Mouse (Mus musculus): Measurements from ENCODE around the gene Iqsec3.

Iqsec3 gene

DNA sequence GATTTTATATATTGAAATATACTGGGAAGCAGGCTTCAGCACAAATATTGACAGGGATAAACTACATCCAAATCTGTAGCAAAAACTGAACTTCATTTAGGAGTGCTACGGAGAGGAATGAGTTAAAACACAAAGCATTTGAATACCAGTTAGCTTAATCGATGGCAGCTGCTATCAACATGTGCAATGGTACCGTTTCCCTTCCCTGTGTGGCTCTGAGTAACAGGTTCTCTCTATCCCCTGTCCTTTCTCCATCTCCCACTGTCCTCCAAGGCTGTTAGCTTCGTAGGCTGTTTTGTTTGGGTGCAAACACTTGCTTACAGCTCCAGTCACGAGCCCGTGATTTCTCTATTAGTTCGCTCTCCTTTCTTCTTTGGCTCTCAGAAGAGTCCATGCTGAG, 19.7 kb downstream of the Iqsec3 start:
- no peak for DNase-seq

DNA sequence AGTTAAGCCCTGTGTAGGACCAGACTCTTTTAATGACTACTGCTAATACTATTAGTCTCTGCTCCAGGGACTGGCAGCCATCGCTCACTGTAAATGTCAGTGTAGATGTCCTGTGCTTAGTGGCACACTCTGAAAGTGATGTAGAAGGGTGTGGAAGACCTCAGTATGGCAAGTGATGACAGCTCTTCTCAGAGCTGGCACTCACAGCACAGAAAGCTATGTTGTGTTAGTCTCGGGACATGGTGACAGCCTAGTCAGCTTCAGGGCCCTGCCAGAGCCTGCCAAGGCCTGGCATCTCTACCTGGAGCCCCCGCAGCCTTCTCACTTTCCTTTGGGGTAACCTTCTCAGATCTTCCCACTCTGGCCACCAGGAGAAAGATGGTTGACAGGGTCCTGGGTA, 21.8 kb downstream of the Iqsec3 start:
- DNase-seq = no peak

DNA sequence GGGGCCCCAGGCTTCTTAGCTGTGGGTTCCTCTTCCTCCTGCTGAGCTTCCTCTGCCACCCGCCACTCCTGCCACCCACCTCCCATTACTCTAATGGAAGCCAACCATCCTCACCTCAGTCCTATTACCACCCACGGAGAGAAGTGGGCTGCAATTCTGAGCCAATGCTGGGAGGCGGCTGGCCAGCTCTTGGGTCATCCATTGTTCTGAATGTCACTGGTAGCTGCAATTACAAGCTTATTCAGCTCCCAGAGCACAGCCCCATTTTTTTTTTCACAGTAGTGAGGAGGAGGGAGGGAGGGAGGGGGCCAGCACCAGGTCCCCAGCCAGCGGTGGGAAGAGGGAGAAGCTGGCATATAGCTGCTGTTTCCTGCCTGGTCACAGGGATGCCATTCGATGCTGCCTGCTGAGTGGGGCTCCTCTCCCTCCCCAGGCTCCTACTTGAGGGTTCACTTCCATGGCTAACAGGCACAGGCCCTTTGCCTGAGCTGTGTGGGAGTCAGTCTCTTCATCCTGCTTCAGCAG, 32.7 kb downstream of the Iqsec3 start:
- DNase-seq = no peak

DNA sequence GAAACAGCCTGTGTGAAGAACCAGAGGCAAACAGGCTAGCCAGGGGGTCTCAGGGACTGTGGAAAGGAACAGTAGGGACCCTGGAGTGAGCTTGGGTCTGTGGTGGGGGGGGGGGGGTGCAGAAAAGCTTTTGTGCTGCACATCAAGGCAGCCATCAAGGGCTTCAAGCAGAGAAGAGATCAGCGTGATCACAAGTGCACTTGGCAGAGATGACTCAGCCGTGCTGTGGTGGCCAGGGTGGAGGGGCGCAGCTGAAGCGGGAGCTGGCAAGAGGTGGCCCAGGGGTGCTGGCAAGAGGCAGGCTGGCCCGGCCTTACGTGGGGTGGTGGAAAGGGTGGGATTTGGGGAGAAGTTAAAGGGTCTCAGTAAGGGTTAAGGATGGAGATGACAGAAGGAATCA, 48.6 kb downstream of the Iqsec3 start:
- no peak for DNase-seq

DNA sequence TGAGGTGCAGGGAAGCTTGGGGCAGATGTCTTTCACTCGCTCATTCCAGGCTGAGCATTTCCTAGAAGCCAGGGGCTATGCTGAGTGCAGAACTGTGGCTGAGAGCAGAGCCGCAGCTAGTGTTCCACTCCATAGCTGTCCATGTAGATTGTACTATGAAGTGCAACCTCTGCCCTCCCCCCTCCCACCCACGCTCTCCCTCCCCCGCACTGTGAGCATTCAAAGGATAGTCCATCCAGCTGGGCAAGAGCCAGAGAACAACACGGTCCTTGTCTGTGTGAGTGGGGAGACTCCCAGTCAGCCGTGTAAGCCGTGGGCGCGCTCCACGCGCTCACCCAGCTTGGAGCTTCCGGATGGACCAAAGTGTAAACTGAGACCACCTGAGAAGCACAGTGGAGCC, 49.1 kb downstream of the Iqsec3 start:
- DNase-seq = no peak

DNA sequence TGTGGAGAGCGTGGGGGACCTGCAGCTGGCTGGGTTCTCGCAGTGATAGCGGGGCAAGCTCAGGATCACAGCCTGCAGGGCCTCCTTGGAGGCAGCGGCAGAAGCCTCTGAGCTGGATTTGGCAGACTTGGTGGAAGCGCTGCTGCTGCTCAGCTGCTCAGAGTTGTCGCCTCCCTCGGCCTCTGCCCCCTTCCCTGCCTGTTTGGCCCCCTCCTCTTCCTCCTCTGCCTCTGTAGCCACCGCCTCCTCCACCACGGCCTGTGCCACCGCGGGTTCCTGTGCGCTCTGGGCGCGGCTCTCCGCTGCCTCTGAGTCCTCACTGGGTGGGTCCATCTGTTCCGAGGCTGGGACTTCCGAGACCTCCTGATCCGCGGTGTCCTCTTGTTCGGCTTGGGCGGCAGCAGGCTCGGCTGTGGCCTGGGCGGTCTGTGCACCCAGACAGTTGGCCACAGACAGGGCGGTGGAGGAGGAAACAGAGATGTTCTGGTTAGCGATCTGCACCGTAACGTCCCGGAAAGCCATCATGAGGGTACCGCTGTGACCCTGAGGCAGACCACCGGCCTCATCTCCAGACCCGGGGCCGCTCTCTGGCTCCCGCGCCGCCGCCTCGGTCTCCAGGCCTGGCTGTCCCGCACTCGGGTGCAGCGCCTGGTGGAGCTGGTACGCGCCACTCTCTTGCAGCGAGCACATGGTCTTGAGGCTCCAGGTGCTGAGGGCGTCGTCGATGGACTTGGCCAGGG, 60.8 kb downstream of the Iqsec3 start:
- DNase-seq = no peak

DNA sequence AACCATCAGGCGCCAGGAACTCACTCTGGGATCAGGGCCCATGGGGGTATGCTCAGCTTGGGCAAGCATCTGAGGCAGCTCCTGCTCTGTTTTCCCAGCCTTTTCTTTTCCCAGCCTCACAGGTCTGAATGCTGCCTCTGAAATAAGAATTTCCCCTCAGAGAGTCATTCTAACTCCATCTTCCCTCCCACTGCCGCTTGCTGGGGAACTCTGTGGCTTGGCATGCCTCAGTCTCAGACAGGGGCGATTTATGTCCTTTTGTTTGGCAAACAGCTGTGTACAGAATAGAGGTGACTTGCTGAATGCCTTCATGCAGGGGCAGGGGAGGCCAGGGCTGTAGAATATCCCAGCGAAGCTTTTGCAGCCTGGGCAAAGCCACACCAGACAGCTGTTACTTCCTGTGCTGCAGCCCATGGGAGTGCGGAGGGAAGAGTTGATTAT, 65.9 kb downstream of the Iqsec3 start:
- no peak for DNase-seq

DNA sequence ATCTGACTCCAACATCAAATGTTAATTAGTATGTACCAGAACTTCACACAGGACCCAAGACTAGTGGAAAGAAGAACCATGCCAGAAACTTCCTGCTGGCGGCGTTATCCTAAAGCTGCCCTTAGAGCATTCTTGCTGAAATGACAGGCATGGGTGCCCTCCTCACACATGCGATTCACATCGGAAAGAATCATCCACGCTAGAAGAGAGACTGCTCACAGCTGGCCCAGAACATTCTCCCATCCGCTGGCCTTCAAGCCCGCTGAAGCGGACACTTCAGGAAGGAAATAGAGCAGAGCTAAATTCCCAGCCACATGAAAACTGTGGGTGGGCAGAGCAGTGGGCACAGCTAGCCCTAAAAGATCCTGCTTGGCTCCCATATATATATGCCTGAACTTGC, 68.2 kb downstream of the Iqsec3 start:
- DNase-seq = no peak

DNA sequence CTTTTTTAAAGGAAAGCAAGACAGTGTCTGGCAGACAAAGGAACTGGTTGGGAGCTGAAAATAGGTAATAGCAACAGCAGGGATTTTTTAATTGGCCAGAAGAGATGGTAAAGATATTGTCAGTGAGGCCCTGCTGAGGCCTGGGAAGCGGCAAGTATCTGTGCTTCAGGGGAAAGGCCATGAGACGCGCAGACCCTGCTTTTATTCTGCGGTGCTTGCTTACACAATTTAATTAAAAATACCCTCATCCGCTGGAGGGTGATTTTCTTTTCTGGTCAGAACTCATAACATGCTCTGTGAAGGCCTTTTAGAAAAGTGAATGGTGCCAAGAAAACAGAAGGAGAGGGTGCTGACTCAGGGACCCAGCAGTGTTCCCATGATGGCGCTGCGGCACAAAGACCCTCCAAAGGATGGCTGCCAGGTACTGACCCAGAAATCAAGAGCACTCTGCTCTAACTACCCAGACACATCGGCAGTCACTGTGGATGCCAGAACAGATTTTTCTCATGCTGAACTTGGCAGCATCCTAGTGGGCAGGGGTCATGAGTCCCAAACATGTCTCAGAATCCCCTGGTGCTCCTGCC, 70.7 kb downstream of the Iqsec3 start:
- no peak for DNase-seq

DNA sequence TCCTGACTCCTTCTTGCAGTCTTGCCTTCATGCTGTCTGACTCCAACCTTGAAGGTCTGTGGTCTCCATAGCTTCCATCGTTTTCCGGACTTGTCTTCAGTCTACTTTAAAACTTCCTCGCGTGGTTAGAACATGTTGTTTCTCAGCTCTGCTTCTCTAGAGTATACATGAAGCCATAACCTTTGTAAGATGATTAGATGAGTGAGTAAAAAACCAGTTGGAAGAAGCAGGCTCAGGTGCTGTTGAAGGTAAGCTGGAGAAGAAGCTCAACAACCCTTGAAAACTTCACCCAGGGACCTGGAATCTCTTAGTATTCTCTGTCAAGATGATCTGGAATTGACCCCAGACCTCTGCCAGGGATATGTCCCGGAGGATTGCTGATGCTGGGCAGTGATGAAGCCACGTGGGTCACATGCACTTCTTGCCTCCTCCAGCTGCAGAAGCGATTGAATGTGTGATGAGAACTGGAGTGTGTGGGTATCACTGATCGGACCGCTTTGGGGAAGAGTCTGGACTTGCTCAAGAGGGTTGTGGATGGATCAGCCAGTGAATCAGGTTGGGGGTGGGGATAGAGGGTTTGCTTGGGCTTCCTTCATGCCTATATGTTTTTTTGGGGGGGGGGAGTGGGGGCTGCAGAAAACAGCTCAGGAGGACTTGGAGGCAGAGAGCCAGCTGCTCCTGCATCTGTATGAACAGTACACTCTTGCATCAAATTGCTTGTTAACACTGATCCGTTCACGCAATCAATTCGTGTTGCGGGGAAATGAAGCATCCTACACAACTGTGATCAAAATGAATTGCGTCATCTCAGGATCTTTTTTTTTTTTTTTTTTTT, 71.4 kb downstream of the Iqsec3 start:
- DNase-seq = no peak

DNA sequence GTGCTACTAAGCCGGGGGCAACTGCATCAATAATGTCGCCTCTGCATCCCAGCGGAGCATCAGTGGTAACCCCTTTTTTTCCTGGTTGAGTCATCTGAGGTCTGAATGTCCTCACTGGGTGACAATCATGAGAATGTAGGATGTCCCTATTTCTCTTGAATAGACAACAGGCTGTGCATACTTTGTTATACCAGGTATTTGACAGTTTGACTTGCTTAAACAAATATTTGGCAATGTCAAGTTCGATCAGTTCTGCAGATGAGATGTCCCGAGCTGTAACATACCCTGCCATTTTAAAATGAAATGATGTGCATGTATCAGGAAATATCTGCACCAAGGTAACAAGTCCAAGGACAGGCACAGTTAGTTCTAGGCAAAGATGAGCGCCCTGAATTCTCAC, 72.3 kb downstream of the Iqsec3 start:
- no peak for DNase-seq

DNA sequence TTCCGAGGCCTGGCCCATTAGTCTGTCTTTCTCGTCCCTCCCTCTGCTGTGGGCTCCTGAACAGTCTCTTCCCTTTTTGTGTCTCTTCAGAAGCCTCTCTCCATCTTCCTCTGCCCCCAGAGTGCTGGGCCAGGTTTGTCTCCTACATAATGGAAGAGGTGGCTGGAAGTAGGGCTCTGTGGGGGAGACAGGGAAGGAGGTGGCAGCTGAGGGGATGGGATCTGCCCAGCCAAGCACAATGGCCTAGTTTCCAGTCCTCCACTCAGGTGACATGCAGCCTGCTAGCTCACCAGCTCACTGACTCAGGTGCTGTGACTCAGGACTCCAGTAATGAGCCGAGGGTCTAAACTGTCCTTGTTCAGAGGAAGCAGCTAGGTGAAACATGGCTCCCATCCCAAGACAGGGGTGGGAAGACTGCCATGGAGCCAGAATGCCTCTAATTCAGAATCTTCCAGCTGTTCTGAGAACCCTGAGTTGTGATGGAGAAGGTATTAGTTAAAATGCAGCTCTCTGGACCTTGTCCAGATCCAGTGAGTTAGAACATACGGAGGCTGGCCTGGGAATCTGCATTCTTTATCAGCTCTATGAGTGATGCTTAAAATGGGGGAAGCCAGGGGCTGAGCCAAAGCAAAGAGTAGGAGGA, 80.7 kb downstream of the Iqsec3 start:
- no peak for DNase-seq

DNA sequence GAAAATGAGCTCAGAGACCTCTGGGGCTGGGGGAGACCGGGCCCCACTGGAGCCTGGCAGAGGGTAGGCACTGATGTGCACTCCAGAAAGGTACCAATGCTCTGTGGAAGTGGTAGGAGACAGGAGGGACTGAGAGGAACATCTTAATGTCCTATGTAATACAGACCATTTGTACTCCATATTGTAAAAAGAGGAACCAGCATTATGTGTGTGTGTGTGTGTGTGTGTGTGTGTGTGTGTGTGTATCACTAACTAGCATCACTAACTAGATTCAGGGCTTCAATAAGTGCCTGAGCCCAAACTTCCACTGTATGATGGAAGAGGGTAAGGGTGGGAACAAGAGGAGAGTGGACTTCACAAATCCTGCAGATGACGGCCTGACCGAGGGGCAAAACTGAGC, 88.1 kb downstream of the Iqsec3 start:
- no peak for DNase-seq

DNA sequence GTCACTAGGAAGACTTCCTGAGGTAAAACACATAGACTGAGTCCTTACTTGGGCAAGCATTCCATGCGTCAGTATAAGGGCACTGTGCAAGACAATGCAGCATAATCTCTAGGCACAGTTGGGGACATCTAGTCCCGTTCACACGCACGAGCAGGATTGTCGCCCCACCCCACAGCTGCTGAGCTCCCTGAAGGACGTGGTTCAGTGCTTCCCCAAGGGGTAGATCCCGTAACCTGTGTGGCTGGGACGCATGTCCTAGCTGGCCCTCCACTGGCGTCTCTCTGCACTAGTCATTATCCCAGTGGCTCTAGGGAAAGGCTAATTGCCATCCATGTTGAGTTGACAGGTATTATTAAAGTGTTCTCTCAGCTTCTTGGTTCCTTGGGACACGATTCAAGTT, 91.4 kb downstream of the Iqsec3 start:
- DNase-seq = no peak

DNA sequence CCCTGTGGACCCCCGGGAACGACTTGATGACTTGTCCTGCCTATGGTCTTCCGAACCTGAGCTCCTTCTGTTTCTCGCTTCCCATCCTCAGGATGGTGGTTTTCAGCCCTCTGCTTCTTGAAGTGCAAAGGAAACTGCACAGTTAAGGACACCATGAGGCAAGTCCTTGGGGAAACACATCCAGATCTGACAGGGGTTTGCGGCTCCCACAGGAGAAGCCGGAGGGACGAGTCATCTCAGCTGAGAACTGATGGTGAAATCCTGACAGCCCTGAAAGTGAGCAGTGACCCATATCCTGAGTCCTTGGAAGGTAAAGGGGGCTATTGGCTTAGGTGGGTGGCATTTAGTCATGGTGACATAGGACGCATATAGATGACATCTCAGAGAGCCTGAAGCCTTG, 92.9 kb downstream of the Iqsec3 start:
- no peak for DNase-seq

DNA sequence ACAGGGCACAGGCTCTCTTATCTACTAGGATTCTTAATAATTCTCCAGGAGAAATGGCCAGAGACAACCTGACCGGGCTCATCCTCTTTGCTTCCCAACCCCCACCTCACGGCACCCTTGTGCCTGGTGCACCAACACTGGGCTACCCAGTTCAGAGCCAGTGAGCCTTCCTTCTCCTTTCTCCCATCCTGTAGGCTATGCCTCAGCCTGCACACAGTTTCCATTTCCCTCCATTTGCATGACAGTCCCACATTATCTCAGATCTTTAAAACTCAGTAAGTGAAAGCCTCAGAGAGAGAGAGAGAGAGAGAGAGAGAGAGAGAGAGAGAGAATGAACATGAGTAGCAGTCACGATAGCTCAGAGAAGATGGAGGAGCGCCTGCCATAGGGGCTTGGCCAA, 95.2 kb downstream of the Iqsec3 start:
- no peak for DNase-seq

DNA sequence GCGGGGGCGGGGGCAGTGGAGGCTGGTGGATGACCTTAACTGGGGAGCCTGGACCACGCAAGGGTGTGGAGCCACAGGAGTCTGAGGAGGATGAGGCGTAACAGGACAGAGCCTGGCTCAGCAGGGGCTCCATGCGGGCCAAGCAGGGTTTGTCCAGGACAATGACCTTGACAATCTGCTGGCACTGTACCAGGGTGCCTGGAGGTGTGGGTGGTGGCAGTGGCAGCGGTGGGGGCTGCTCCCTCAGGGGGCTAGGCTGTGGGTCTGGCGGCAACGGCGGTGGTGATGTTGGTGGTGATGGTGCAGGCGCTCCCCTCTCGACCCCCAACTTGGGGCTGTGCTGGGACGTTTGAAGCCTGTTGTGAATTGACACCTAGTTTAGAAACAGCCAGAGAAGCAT, 97.3 kb downstream of the Iqsec3 start:
- no peak for DNase-seq

DNA sequence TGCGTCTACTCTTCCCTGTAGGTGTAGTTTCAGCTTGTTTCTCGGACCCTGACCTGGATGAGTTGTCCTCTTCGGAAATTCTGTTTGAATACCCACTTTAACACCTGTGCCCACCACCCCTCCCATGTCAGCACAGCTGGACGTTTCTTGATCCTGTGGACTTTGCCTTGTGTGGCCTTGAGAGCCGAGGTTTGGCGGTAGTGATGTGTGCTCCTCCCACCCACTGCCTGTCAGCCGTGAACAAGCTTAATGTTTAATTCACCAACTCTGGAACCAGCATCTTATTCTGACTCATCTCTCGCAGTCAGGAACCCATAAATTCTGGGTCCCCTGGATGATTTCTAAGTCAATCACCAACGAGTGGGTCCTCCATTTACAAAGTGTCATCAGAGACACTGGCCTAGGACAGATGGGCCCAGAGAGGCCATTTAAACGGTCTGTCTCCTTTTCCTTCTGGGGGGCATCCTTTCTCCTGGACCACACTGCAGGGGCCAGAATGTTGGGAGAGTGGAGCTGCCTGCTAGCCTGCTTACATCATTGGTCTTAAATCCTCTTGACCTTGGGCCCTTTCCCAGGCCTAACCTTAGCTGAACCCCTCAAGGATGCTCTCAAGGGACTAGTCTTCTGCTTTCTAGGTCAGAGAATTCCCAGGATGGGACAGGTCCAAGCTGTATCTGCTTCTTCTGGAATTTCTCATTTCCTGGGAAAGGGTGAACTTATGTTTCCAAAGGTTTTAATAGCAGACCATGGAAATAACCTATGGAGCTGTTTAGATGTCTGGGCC, 102.1 kb downstream of the Iqsec3 start:
- DNase-seq = no peak

DNA sequence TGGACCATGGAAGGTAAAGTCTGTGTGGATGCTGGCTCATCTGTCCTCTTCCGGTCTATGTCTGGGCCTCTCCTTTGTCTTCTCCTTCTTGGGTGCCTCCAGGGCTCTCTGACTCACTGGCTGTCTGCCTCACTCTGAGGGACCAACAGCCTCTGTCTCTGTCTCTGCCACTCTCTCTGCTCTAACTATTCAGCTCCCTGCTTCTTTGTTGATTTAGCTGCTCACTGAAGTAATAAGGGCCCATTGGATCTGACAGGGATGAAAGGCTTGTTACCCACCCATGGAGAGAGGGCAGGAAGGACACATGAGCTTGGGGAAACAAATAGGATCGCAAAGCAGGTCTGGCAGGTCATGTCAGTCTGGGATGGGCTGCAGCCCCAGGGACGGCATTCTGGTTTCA, 106.4 kb downstream of the Iqsec3 start:
- DNase-seq = no peak

DNA sequence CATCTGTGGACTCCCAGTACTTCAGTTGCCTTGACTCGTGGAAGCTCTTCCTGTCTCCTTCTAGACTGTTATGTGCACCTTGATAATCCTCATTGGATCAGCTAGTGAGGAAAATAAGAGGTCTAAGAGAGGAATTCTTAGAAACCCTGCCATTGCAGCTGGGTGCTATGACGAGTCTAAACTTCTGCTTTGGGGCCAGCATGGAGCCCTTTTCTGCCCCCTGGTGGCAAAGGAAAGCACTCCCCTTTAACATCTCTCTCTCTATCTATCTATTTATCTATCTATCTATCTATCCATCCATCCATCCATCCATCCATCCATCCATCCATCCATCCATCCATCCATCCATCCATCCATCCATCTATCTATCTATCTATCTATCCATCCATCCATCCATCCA, 106.9 kb downstream of the Iqsec3 start:
- peak; percentile 13 for DNase-seq

DNA sequence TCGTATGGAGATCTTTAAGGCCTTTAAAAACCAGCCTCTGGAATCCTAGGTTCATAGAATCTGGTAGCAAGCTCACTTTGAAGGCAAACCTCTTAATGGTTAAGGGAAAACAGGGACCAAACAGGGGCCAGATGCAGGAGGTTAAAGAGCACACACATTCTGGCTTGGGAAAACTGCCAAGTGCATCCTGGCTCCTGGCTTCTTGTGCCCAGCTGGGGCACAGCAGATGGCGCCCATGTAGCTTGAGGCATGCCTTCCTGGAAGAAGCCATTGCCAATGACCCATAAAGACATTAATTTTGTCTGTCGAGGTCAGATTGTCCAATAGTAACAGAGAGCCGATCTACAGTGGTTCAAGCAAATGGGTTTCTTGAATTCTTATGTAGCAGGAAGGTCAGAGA, 109.5 kb downstream of the Iqsec3 start:
- DNase-seq = no peak

DNA sequence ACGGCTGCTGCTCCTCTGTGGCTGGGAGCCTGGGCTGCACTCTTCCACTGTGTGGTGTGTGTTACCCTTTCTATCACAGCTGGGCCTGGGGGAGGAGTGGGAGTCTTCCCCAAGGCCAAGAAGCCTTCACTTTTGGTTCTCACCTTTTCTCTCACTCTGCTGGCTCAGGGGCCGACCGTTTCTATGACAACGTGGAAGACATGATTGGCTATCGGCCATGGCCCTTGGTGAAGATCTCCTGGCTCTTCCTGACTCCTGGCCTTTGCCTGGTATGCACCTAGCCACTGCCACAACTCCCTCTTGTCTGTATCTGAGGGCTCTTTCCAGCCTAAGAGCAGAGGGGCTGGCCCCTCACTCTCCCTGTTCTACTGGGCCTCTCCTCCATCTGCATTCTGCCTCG, 110.4 kb downstream of the Iqsec3 start:
- no peak for DNase-seq

DNA sequence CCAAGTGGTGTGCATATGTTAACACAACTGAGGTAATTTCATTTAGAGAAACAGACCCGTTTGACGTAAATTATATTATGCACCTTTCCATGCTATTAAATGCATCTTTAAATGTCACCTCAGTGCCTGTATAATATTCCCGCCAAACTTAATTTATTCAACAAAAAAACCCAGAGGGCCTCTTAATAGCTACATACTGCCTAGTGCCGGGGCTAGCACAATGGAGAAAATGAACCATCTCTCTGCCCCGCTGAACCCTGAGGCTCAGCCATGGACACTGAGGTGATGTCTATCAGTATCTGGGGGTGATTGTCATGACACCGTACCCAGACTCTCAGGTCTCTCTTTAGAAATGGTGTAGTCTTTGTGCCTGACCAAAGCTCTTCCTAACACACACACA, 116.2 kb downstream of the Iqsec3 start:
- DNase-seq = no peak

Data from cerebellum, adult 8-10 months (tissue).